Mouse (Mus musculus) hindbrain, embryonic 14.5 days (tissue): Measurements from ENCODE around the gene Ctnna3. TPM values are rescaled to one million over a fixed set of nuclear protein-coding genes. Genes with fewer than 3 reads are reported as not detected.
"Not testable (repeated sequence)": the region's sequence is repeated elsewhere in the genome, so short reads cannot be mapped to it uniquely, and the experiment has no call there.

ENCODE experiments used
- ATAC-seq: fragments of 200-750 bp; cut with Nextera tagmentation; 2 replicates; pipeline ENCODE4 v1.8.0; 2017; ENCODE audit warnings: moderate number of reproducible peaks, mild to moderate bottlenecking, moderate TSS enrichment, moderate library complexity; ENCODE audit not compliant: low FRiP score
- DNase-seq: peaks from one replicate; pipeline ENCODE4 v3.0.0-alpha.2; 2015; ENCODE audit warnings: low spot score
- H3K27ac ChIP-seq: fragments of 300-500 bp; sonication (generic); 2 replicates; pipeline ENCODE4 v1.5.1; 2014; ENCODE audit warnings: mild to moderate bottlenecking, moderate library complexity
- H3K27me3 ChIP-seq: fragments of 300-500 bp; sonication (generic); 2 replicates; pipeline ENCODE4 v1.6.1; 2014; ENCODE audit warnings: mild to moderate bottlenecking, low read length, mixed read lengths; ENCODE audit not compliant: control insufficient read depth, insufficient read depth
- H3K36me3 ChIP-seq: fragments of 300-500 bp; sonication (generic); replicated peaks from 2 replicates; pipeline ENCODE4 v1.6.1; 2014; ENCODE audit not compliant: control insufficient read depth, insufficient read depth
- H3K4me1 ChIP-seq: fragments of 300-500 bp; sonication (generic); replicated peaks from 2 replicates; pipeline ENCODE4 v1.6.1; 2014; ENCODE audit warnings: antibody characterized with exemption, low read length, mixed read lengths; ENCODE audit not compliant: control insufficient read depth, insufficient read depth
- H3K4me2 ChIP-seq: fragments of 300-500 bp; sonication (generic); replicated peaks from 2 replicates; pipeline ENCODE4 v1.6.1; 2014; ENCODE audit warnings: mild to moderate bottlenecking, moderate library complexity
- H3K4me3 ChIP-seq: fragments of 300-500 bp; sonication (generic); replicated peaks from 2 replicates; pipeline ENCODE4 v1.5.1; 2014; ENCODE audit warnings: mild to moderate bottlenecking, low read length
- H3K9ac ChIP-seq: fragments of 300-500 bp; sonication (generic); 2 replicates; pipeline ENCODE4 v1.6.1; 2014
- H3K9me3 ChIP-seq: fragments of 300-500 bp; sonication (generic); 2 replicates; pipeline ENCODE4 v1.6.1; 2016; ENCODE audit warnings: low read length; ENCODE audit not compliant: control insufficient read depth
- WGBS: fragments of 180-500 bp; shearing (Covaris S2); extraction: QIAGEN DNeasy Blood & Tissue Kit; methylation state at CpG from one replicate; pipeline ENCODE4 v1.1.7; 2014; 5-methylcytosine and 5-hydroxymethylcytosine counted together
- polyA plus RNA-seq: library from polyadenylated mRNA; unstranded; fragments of >200 nt; fragmentation: Nextera tagmentation; extraction: Ambion mirVana; gene quantifications from 2 replicates; pipeline ENCODE4 v1.2.1, GENCODE M21; 2014

Ctnna3 gene
- polyA plus RNA-seq, 1 experiment from 2014 or later: 4.1 TPM

- H3K4me2 ChIP-seq: no peak overlapping the region
- H3K36me3 ChIP-seq: no peaks in the 10 kb centered on the region
- H3K27me3 ChIP-seq: no peaks in the 10 kb centered on the region
- no peaks in the 10 kb centered on the region for H3K4me1 ChIP-seq
- DNase-seq (no peak), ATAC-seq (no peak)
- no peaks in the 10 kb centered on the region for H3K9me3 ChIP-seq
- WGBS: 80% methylated on average over 9 of the region's 9 CpGs
- H3K27ac ChIP-seq: no peak overlapping the region
- H3K9ac ChIP-seq: no peak overlapping the region
- H3K4me3 ChIP-seq: no peak overlapping the region
These were observed 1457.0 kb downstream of the Ctnna3 start for GRCm38 (mm10) chr10:64886946-64887345.

GRCm38 (mm10) chr10:64892458-64892857 lies 1462.6 kb downstream of the Ctnna3 start:
- Histone ChIP-seq H3K4me2 (no peak overlapping the region), H3K9ac (no peak overlapping the region), H3K4me1 (no peaks in the 10 kb centered on the region), H3K36me3 (no peaks in the 10 kb centered on the region), H3K9me3 (no peaks in the 10 kb centered on the region), H3K27me3 (no peaks in the 10 kb centered on the region), H3K27ac (no peak overlapping the region), H3K4me3 (no peak overlapping the region)
- ATAC-seq (no peak), DNase-seq (no peak)

- H3K36me3 ChIP-seq: no peaks in the 10 kb centered on the region
- 94% methylated on average over 1 of the region's 1 CpGs for WGBS
These were observed 1468.8 kb downstream of the Ctnna3 start for GRCm38 (mm10) chr10:64898739-64899138.

GRCm38 (mm10) chr10:64901726-64902125 lies 1471.8 kb downstream of the Ctnna3 start:
- H3K27me3 ChIP-seq: no peaks in the 10 kb centered on the region
- H3K9ac ChIP-seq: no peak overlapping the region
- H3K9me3 ChIP-seq: no peaks in the 10 kb centered on the region
- 83% methylated on average over 3 of the region's 3 CpGs for WGBS
- no peaks in the 10 kb centered on the region for H3K4me1 ChIP-seq
- H3K4me3 ChIP-seq: no peak overlapping the region
- ATAC-seq (no peak), DNase-seq (no peak)
- no peaks in the 10 kb centered on the region for H3K36me3 ChIP-seq
- H3K4me2 ChIP-seq: no peak overlapping the region
- H3K27ac ChIP-seq: no peak overlapping the region

More at GRCm38 (mm10) chr10:64898739-64899138, 1468.8 kb downstream of the Ctnna3 start:
- H3K9me3 ChIP-seq: no peaks in the 10 kb centered on the region
- no peak overlapping the region for H3K9ac ChIP-seq
- DNase-seq (no peak), ATAC-seq (no peak)
- no peaks in the 10 kb centered on the region for H3K4me1 ChIP-seq
- no peaks in the 10 kb centered on the region for H3K27me3 ChIP-seq
- no peak overlapping the region for H3K27ac ChIP-seq
- no peak overlapping the region for H3K4me3 ChIP-seq
- H3K4me2 ChIP-seq: no peak overlapping the region

- no peak overlapping the region for H3K9ac ChIP-seq
- 79% methylated on average over 7 of the region's 7 CpGs for WGBS
- no peak for ATAC-seq
- DNase-seq: no peak
- H3K4me3 ChIP-seq: no peak overlapping the region
- H3K27me3 ChIP-seq: no peaks in the 10 kb centered on the region
- H3K27ac ChIP-seq: no peak overlapping the region
- H3K9me3 ChIP-seq: no peaks in the 10 kb centered on the region
- no peak overlapping the region for H3K4me2 ChIP-seq
- H3K4me1 ChIP-seq: no peaks in the 10 kb centered on the region
- H3K36me3 ChIP-seq: no peaks in the 10 kb centered on the region
These were observed 1511.1 kb downstream of the Ctnna3 start for GRCm38 (mm10) chr10:64940975-64941374.

- ATAC-seq (no peak), DNase-seq (no peak)
- H3K4me3 ChIP-seq: no peak overlapping the region
- no peak overlapping the region for H3K9ac ChIP-seq
- H3K4me2 ChIP-seq: no peak overlapping the region
- H3K4me1 ChIP-seq: no peaks in the 10 kb centered on the region
- no peaks in the 10 kb centered on the region for H3K36me3 ChIP-seq
- H3K27ac ChIP-seq: no peak overlapping the region
- H3K9me3 ChIP-seq: no peaks in the 10 kb centered on the region
- H3K27me3 ChIP-seq: no peaks in the 10 kb centered on the region
These were observed 1528.5 kb downstream of the Ctnna3 start for GRCm38 (mm10) chr10:64958391-64958790.

- H3K9me3 ChIP-seq: no peaks in the 10 kb centered on the region
- no peaks in the 10 kb centered on the region for H3K4me1 ChIP-seq
- DNase-seq: no peak
- H3K27me3 ChIP-seq: no peaks in the 10 kb centered on the region
- H3K36me3 ChIP-seq: no peaks in the 10 kb centered on the region
- 57% methylated on average over 3 of the region's 3 CpGs for WGBS
- H3K9ac ChIP-seq: no peak overlapping the region
- no peak for ATAC-seq
- no peak overlapping the region for H3K4me2 ChIP-seq
- H3K4me3 ChIP-seq: no peak overlapping the region
- H3K27ac ChIP-seq: no peak overlapping the region
These were observed 1563.0 kb downstream of the Ctnna3 start for GRCm38 (mm10) chr10:64992871-64993270.

GRCm38 (mm10) chr10:65013525-65013924 lies 1583.6 kb downstream of the Ctnna3 start:
- ATAC-seq (no peak), DNase-seq (no peak)
- Histone ChIP-seq H3K27me3 (no peaks in the 10 kb centered on the region), H3K9ac (no peak overlapping the region), H3K4me1 (no peaks in the 10 kb centered on the region), H3K4me3 (no peak overlapping the region), H3K9me3 (no peaks in the 10 kb centered on the region), H3K4me2 (no peak overlapping the region), H3K27ac (no peak overlapping the region), H3K36me3 (no peaks in the 10 kb centered on the region)

GRCm38 (mm10) chr10:65022667-65023066 lies 1592.8 kb downstream of the Ctnna3 start:
- 86% methylated on average over 2 of the region's 2 CpGs for WGBS
- no peaks in the 10 kb centered on the region for H3K4me1 ChIP-seq

GRCm38 (mm10) chr10:65033516-65033915 lies 1603.6 kb downstream of the Ctnna3 start:
- H3K27me3 ChIP-seq, H3K36me3 ChIP-seq, H3K4me3 ChIP-seq, H3K4me2 ChIP-seq, H3K27ac ChIP-seq, ATAC-seq, H3K9ac ChIP-seq, H3K9me3 ChIP-seq, H3K4me1 ChIP-seq, DNase-seq: not testable (repeated sequence)
- 84% methylated on average over 1 of the region's 1 CpGs for WGBS

More at GRCm38 (mm10) chr10:65022667-65023066, 1592.8 kb downstream of the Ctnna3 start:
- no peaks in the 10 kb centered on the region for H3K36me3 ChIP-seq
- DNase-seq (no peak), ATAC-seq (no peak)
- H3K27me3 ChIP-seq: no peaks in the 10 kb centered on the region
- no peak overlapping the region for H3K4me3 ChIP-seq
- H3K27ac ChIP-seq: no peak overlapping the region
- no peak overlapping the region for H3K9ac ChIP-seq
- no peaks in the 10 kb centered on the region for H3K9me3 ChIP-seq
- no peak overlapping the region for H3K4me2 ChIP-seq
